Mouse (Mus musculus): Measurements from ENCODE around the gene Plekha7.
"Not testable (repeated sequence)": the region's sequence is repeated elsewhere in the genome, so short reads cannot be mapped to it uniquely, and the experiment has no call there.

Plekha7 gene

GRCm38 (mm10) chr7:116131390-116131789 is 176.8 kb downstream of the Plekha7 start:
- no peak for DNase-seq (ENCODE audit: low read depth, low spot score)

GRCm38 (mm10) chr7:116129374-116129773 is 178.8 kb downstream of the Plekha7 start:
- no peak for DNase-seq (ENCODE audit: low read depth, low spot score)

- no peak for DNase-seq (ENCODE audit: low read depth, low spot score)
Observed at GRCm38 (mm10) chr7:116128286-116128685, 179.9 kb downstream of the Plekha7 start.

- no peak for DNase-seq (ENCODE audit: low read depth, low spot score)
Observed at GRCm38 (mm10) chr7:116127052-116127451, 181.1 kb downstream of the Plekha7 start.

GRCm38 (mm10) chr7:116125671-116126070 is 182.5 kb downstream of the Plekha7 start:
- DNase-seq (ENCODE audit: low read depth, low spot score), result no peak

GRCm38 (mm10) chr7:116124057-116124456 is 184.1 kb downstream of the Plekha7 start:
- no peak for DNase-seq (ENCODE audit: low read depth, low spot score)

- no peak for DNase-seq (ENCODE audit: low read depth, low spot score)
Observed at GRCm38 (mm10) chr7:116123597-116123985, 184.6 kb downstream of the Plekha7 start.

GRCm38 (mm10) chr7:116122981-116123596 is 185.1 kb downstream of the Plekha7 start:
- peak; percentile 74 for DNase-seq (ENCODE audit: low read depth, low spot score)

GRCm38 (mm10) chr7:116121202-116121601 is 187.0 kb downstream of the Plekha7 start:
- no peak for DNase-seq (ENCODE audit: low read depth, low spot score)

GRCm38 (mm10) chr7:116120737-116121136 is 187.4 kb downstream of the Plekha7 start:
- DNase-seq (ENCODE audit: low read depth, low spot score), result no peak

- DNase-seq (ENCODE audit: low read depth, low spot score), result no peak
Observed at GRCm38 (mm10) chr7:116119306-116119857, 188.8 kb downstream of the Plekha7 start.

- DNase-seq (ENCODE audit: low read depth, low spot score), result no peak
Observed at GRCm38 (mm10) chr7:116115991-116116390, 192.2 kb downstream of the Plekha7 start.

- DNase-seq (ENCODE audit: low read depth, low spot score), result no peak
Observed at GRCm38 (mm10) chr7:116115216-116115930, 192.8 kb downstream of the Plekha7 start.

GRCm38 (mm10) chr7:116111546-116111945 is 196.6 kb downstream of the Plekha7 start:
- DNase-seq (ENCODE audit: low read depth, low spot score), result no peak

GRCm38 (mm10) chr7:116110661-116111060 is 197.5 kb downstream of the Plekha7 start:
- no peak for DNase-seq (ENCODE audit: low read depth, low spot score)

GRCm38 (mm10) chr7:116103091-116103490 is 205.1 kb downstream of the Plekha7 start:
- no peak for DNase-seq (ENCODE audit: low read depth, low spot score)

GRCm38 (mm10) chr7:116099952-116100528 is 208.1 kb downstream of the Plekha7 start:
- no peak for DNase-seq (ENCODE audit: low read depth, low spot score)

- no peak for DNase-seq (ENCODE audit: low read depth, low spot score)
Observed at GRCm38 (mm10) chr7:116093466-116093850, 214.7 kb downstream of the Plekha7 start.

- peak; percentile 96 for DNase-seq (ENCODE audit: low read depth, low spot score)
Observed at GRCm38 (mm10) chr7:116092710-116093465, 215.3 kb downstream of the Plekha7 start.

GRCm38 (mm10) chr7:116084366-116084765 is 223.8 kb downstream of the Plekha7 start, which contains the start of gene Gm4353:
Gene Gm4353, minus strand, starts transcription at chr7:116084635.
- not testable (repeated sequence) for DNase-seq (ENCODE audit: low read depth, low spot score)

Data from brain, embryonic 18.5 days (tissue).